Mouse (Mus musculus) liver, adult 2 months (tissue): ENCODE results near the gene Psenen. TPM values are rescaled to one million over a fixed set of nuclear protein-coding genes. Genes with fewer than 3 reads are reported as not detected.

ENCODE experiments used
- DNase-seq: peaks from one replicate; pipeline ENCODE4 v3.0.0-alpha.2; 2011; ENCODE audit warnings: low read depth, low spot score; ENCODE audit errors: extremely low read depth
- H3K27ac ChIP-seq: fragments of 200-500 bp; replicated peaks from 2 replicates; pipeline ENCODE4 v1.5.1; 2012; ENCODE audit warnings: low read depth, mild to moderate bottlenecking, control low read depth, inconsistent platforms, low read length; ENCODE audit not compliant: insufficient read depth
- H3K27me3 ChIP-seq: fragments of 200-500 bp; 2 replicates; pipeline ENCODE4 v1.6.1; 2012; ENCODE audit warnings: mild to moderate bottlenecking, moderate library complexity, low read length, inconsistent platforms; ENCODE audit not compliant: control insufficient read depth, insufficient read depth
- H3K36me3 ChIP-seq: fragments of 200-500 bp; 2 replicates; pipeline ENCODE4 v1.6.1; 2012; ENCODE audit warnings: low read length, inconsistent platforms; ENCODE audit not compliant: control insufficient read depth, insufficient read depth
- H3K4me1 ChIP-seq: fragments of 200-500 bp; 2 replicates; pipeline ENCODE4 v1.6.1; 2011; ENCODE audit warnings: low read length; ENCODE audit not compliant: control insufficient read depth, insufficient read depth
- H3K4me3 ChIP-seq: fragments of 200-500 bp; 2 replicates; pipeline ENCODE4 v1.5.1; 2011; ENCODE audit warnings: low read depth, mild to moderate bottlenecking, control low read depth, low read length, moderate library complexity; ENCODE audit not compliant: insufficient read depth
- H3K79me2 ChIP-seq: fragments of 200-500 bp; 2 replicates; pipeline ENCODE4 v1.6.1; 2012; ENCODE audit warnings: inconsistent platforms, mild to moderate bottlenecking, low read length, moderate library complexity; ENCODE audit not compliant: control insufficient read depth, insufficient read depth
- H3K9ac ChIP-seq: fragments of 200-500 bp; 2 replicates; pipeline ENCODE4 v1.6.1; 2012; ENCODE audit warnings: low read depth, mild to moderate bottlenecking, control low read depth, inconsistent platforms, low read length
- CTCF ChIP-seq: fragments of 200-500 bp; IDR thresholded peaks from 2 replicates; pipeline ENCODE4 v1.5.1; 2011; ENCODE audit warnings: low read depth, low read length, control low read depth
- POLR2A ChIP-seq: fragments of 200-500 bp; IDR thresholded peaks from 2 replicates; pipeline ENCODE4 v1.6.1; 2011; ENCODE audit warnings: low read length, control low read depth; ENCODE audit not compliant: insufficient read depth; ENCODE audit errors: extremely low read depth
- WGBS: fragments of 180-500 bp; shearing (Covaris S2); methylation state at CpG from one replicate; pipeline ENCODE4 v1.1.7; 2018; 5-methylcytosine and 5-hydroxymethylcytosine counted together
- polyA plus RNA-seq: library from polyadenylated mRNA; depleted of rRNA; stranded (reverse); fragments of >200 nt; gene quantifications from 2 replicates; pipeline ENCODE4 v1.2.3, GENCODE M21; 2012; rRNA removed
- total RNA-seq: library from RNA; depleted of rRNA; stranded (reverse); fragments of >200 nt; gene quantifications from 2 replicates; pipeline ENCODE4 v1.2.3, GENCODE M21; 2014; rRNA removed

Gene Psenen
- total and polyA plus RNA-seq, 2 experiments, result 34.9 to 126 TPM

- Histone ChIP-seq H3K27me3 (no peaks in the 10 kb centered on the region), H3K4me1 (no peaks in the 10 kb centered on the region), H3K4me3 (no peak overlapping the region), H3K27ac (no peak overlapping the region), H3K79me2 (no peaks in the 10 kb centered on the region), H3K36me3 (no peaks in the 10 kb centered on the region), H3K9ac (no peak overlapping the region)
- 92% methylated on average over 10 of the region's 10 CpGs for WGBS
- no peak for DNase-seq
- TF ChIP-seq POLR2A (no peak), CTCF (no peak)
Measured at GRCm38 (mm10) chr7:30522871-30523270, 40.6 kb downstream of the Psenen start.

GRCm38 (mm10) chr7:30520856-30521255, 42.6 kb downstream of the Psenen start:
- H3K27me3 ChIP-seq, result no peaks in the 10 kb centered on the region
- no peaks in the 10 kb centered on the region for H3K4me1 ChIP-seq
- TF ChIP-seq POLR2A (no peak), CTCF (no peak)
- H3K4me3 ChIP-seq, result no peak overlapping the region
- H3K27ac ChIP-seq, result no peak overlapping the region
- no peak overlapping the region for H3K9ac ChIP-seq
- no peaks in the 10 kb centered on the region for H3K36me3 ChIP-seq
- no peaks in the 10 kb centered on the region for H3K79me2 ChIP-seq
- 92% methylated on average over 5 of the region's 5 CpGs for WGBS
- no peak for DNase-seq

- no peaks in the 10 kb centered on the region for H3K36me3 ChIP-seq
- no peaks in the 10 kb centered on the region for H3K79me2 ChIP-seq
- no peaks in the 10 kb centered on the region for H3K4me1 ChIP-seq
- H3K4me3 ChIP-seq, result no peak overlapping the region
- no peak for DNase-seq
- no peak overlapping the region for H3K9ac ChIP-seq
- WGBS, result 87% methylated on average over 4 of the region's 4 CpGs
- no peak for TF ChIP-seq POLR2A
- TF ChIP-seq CTCF, result no peak
- H3K27ac ChIP-seq, result no peak overlapping the region
- no peaks in the 10 kb centered on the region for H3K27me3 ChIP-seq
Measured at GRCm38 (mm10) chr7:30520396-30520795, 43.0 kb downstream of the Psenen start.

- no peaks in the 10 kb centered on the region for H3K79me2 ChIP-seq
- H3K27me3 ChIP-seq, result no peaks in the 10 kb centered on the region
- peak; percentile 38; the same call in 1 of the 2 replicates for TF ChIP-seq CTCF
- TF ChIP-seq POLR2A, result no peak
- no peak for DNase-seq
- no peak overlapping the region for H3K27ac ChIP-seq
- H3K4me3 ChIP-seq, result no peak overlapping the region
- WGBS, result 53% methylated on average over 8 of the region's 8 CpGs
- no peak overlapping the region for H3K9ac ChIP-seq
- H3K4me1 ChIP-seq, result no peaks in the 10 kb centered on the region
- no peaks in the 10 kb centered on the region for H3K36me3 ChIP-seq
Measured at GRCm38 (mm10) chr7:30518325-30518724, 45.1 kb downstream of the Psenen start.

GRCm38 (mm10) chr7:30515003-30515760, 48.2 kb downstream of the Psenen start:
- Histone ChIP-seq H3K9ac (no peak overlapping the region), H3K4me1 (no peaks in the 10 kb centered on the region), H3K36me3 (no peaks in the 10 kb centered on the region; the same call in 1 of the 2 replicates), H3K4me3 (no peak overlapping the region), H3K79me2 (no peaks in the 10 kb centered on the region), H3K27me3 (no peaks in the 10 kb centered on the region), H3K27ac (no peak overlapping the region)
- WGBS, result 37% methylated on average over 24 of the region's 24 CpGs
- TF ChIP-seq CTCF, result no peak
- TF ChIP-seq POLR2A, result no peak
- no peak for DNase-seq

Other genes starting within 250 kb of the Psenen start
Only the 30 nearest of the 33 such genes appear.
- gene Lrfn3, start 200.9 kb downstream of the Psenen start, total RNA-seq, result 0.74 and 1.7 TPM in 2 replicates
- gene Lrfn3, start 200.9 kb downstream of the Psenen start, polyA plus RNA-seq, result 12.9 and 22.2 TPM in 2 replicates
- 46.1 and 57.6 TPM in 2 replicates for gene Tyrobp, start 149.9 kb downstream of the Psenen start, total RNA-seq
- gene Tyrobp, start 149.9 kb downstream of the Psenen start, polyA plus RNA-seq, result 48.1 and 86.4 TPM in 2 replicates
- 1.9 and 2.1 TPM in 2 replicates for gene Hcst, start 143.8 kb downstream of the Psenen start, total RNA-seq
- gene Hcst, start 143.8 kb downstream of the Psenen start, polyA plus RNA-seq, result 3.3 and 5.0 TPM in 2 replicates
- gene Nfkbid, start 141.9 kb downstream of the Psenen start, total RNA-seq, result 0.55 and 1.0 TPM in 2 replicates
- 0.52 and 0.92 TPM in 2 replicates for gene Nfkbid, start 141.9 kb downstream of the Psenen start, polyA plus RNA-seq
- gene Aplp1, start 118.1 kb downstream of the Psenen start, total RNA-seq, result 0.18 and 0.74 TPM in 2 replicates
- gene Aplp1, start 118.1 kb downstream of the Psenen start, polyA plus RNA-seq, result 0.65 and 0.70 TPM in 2 replicates
- gene Kirrel2, start 105.9 kb downstream of the Psenen start, total RNA-seq, result not detected in 2 replicates
- not detected in 2 replicates for gene Kirrel2, start 105.9 kb downstream of the Psenen start, polyA plus RNA-seq
- under 0.01 TPM in 1 of 2 replicates, not detected in the other for gene Nphs1, start 105.3 kb downstream of the Psenen start, total RNA-seq
- gene Nphs1, start 105.3 kb downstream of the Psenen start, polyA plus RNA-seq, result not detected in 2 replicates
- gene Prodh2, start 70.0 kb downstream of the Psenen start, total RNA-seq, result 220 and 232 TPM in 2 replicates
- 416 and 432 TPM in 2 replicates for gene Prodh2, start 70.0 kb downstream of the Psenen start, polyA plus RNA-seq
- gene Arhgap33, start 28.6 kb downstream of the Psenen start, total RNA-seq, result 0.07 and 0.37 TPM in 2 replicates
- gene Arhgap33, start 28.6 kb downstream of the Psenen start, polyA plus RNA-seq, result 0.72 and 1.2 TPM in 2 replicates
- 2.2 and 2.5 TPM in 2 replicates for gene Hspb6, start 11.4 kb downstream of the Psenen start, total RNA-seq
- gene Hspb6, start 11.4 kb downstream of the Psenen start, polyA plus RNA-seq, result 22.5 and 29.2 TPM in 2 replicates
- 1.6 and 2.3 TPM in 2 replicates for gene Proser3, start 11.3 kb downstream of the Psenen start, total RNA-seq
- 3.2 and 4.5 TPM in 2 replicates for gene Proser3, start 11.3 kb downstream of the Psenen start, polyA plus RNA-seq
- gene Lin37, start 3.8 kb downstream of the Psenen start, total RNA-seq, result 2.7 and 4.0 TPM in 2 replicates
- 18.8 and 22.4 TPM in 2 replicates for gene Lin37, start 3.8 kb downstream of the Psenen start, polyA plus RNA-seq
- gene U2af1l4, start 326 bp downstream of the Psenen start, total RNA-seq, result 12.4 and 16.2 TPM in 2 replicates
- gene U2af1l4, start 326 bp downstream of the Psenen start, polyA plus RNA-seq, result 31.3 and 34.6 TPM in 2 replicates
- 1.9 and 2.8 TPM in 2 replicates for gene Gm49396, start 283 bp downstream of the Psenen start, total RNA-seq
- 0.70 and 0.91 TPM in 2 replicates for gene Gm49396, start 283 bp downstream of the Psenen start, polyA plus RNA-seq
- gene Igflr1, start 1.8 kb upstream of the Psenen start, total RNA-seq, result 0.55 TPM in 1 of 2 replicates, not detected in the other
- gene Igflr1, start 1.8 kb upstream of the Psenen start, polyA plus RNA-seq, result 2.3 and 4.2 TPM in 2 replicates
- gene Kmt2b, start 25.1 kb upstream of the Psenen start, total RNA-seq, result 3.4 and 5.0 TPM in 2 replicates
- gene Kmt2b, start 25.1 kb upstream of the Psenen start, polyA plus RNA-seq, result 12.1 and 19.2 TPM in 2 replicates
- 0.18 and 0.87 TPM in 2 replicates for gene Zbtb32, start 35.3 kb upstream of the Psenen start, total RNA-seq
- 0.58 and 0.61 TPM in 2 replicates for gene Zbtb32, start 35.3 kb upstream of the Psenen start, polyA plus RNA-seq
- gene Upk1a, start 49.2 kb upstream of the Psenen start, total RNA-seq, result not detected in 2 replicates
- gene Upk1a, start 49.2 kb upstream of the Psenen start, polyA plus RNA-seq, result 0.23 and 0.54 TPM in 2 replicates
- 640 and 781 TPM in 2 replicates for gene Cox6b1, start 62.5 kb upstream of the Psenen start, total RNA-seq
- 399 and 416 TPM in 2 replicates for gene Cox6b1, start 62.5 kb upstream of the Psenen start, polyA plus RNA-seq
- gene Etv2, start 72.2 kb upstream of the Psenen start, total RNA-seq, result 0.18 TPM in 1 of 2 replicates, not detected in the other
- gene Etv2, start 72.2 kb upstream of the Psenen start, polyA plus RNA-seq, result not detected in 2 replicates
- gene Rbm42, start 86.7 kb upstream of the Psenen start, total RNA-seq, result 17.1 and 20.7 TPM in 2 replicates
- 35.8 and 36.7 TPM in 2 replicates for gene Rbm42, start 86.7 kb upstream of the Psenen start, polyA plus RNA-seq
- gene Haus5, start 101.4 kb upstream of the Psenen start, total RNA-seq, result 4.6 and 4.7 TPM in 2 replicates
- 3.7 and 5.3 TPM in 2 replicates for gene Haus5, start 101.4 kb upstream of the Psenen start, polyA plus RNA-seq
- gene Pmis2, start 108.0 kb upstream of the Psenen start, total RNA-seq, result not detected in 2 replicates
- gene Pmis2, start 108.0 kb upstream of the Psenen start, polyA plus RNA-seq, result not detected in 2 replicates
- 0.34 TPM in 1 of 2 replicates, not detected in the other for gene 2200002J24Rik, start 135.3 kb upstream of the Psenen start, total RNA-seq
- not detected in 2 replicates for gene 2200002J24Rik, start 135.3 kb upstream of the Psenen start, polyA plus RNA-seq
- 2.6 and 4.4 TPM in 2 replicates for gene Atp4a, start 148.6 kb upstream of the Psenen start, total RNA-seq
- gene Atp4a, start 148.6 kb upstream of the Psenen start, polyA plus RNA-seq, result 1.3 and 4.2 TPM in 2 replicates
- gene Tmem147, start 165.9 kb upstream of the Psenen start, total RNA-seq, result 124 and 146 TPM in 2 replicates
- 248 and 335 TPM in 2 replicates for gene Tmem147, start 165.9 kb upstream of the Psenen start, polyA plus RNA-seq
- not detected in 2 replicates for gene Gapdhs, start 180.1 kb upstream of the Psenen start, total RNA-seq
- 0.50 and 1.3 TPM in 2 replicates for gene Gapdhs, start 180.1 kb upstream of the Psenen start, polyA plus RNA-seq
- 0.46 and 0.60 TPM in 2 replicates for gene Sbsn, start 187.8 kb upstream of the Psenen start, total RNA-seq
- 0.33 and 0.41 TPM in 2 replicates for gene Sbsn, start 187.8 kb upstream of the Psenen start, polyA plus RNA-seq
- gene Dmkn, start 200.1 kb upstream of the Psenen start, total RNA-seq, result not detected in 2 replicates
- gene Dmkn, start 200.1 kb upstream of the Psenen start, polyA plus RNA-seq, result 0.44 TPM in 1 of 2 replicates, not detected in the other
- not detected in 2 replicates for gene Krtdap, start 224.3 kb upstream of the Psenen start, total RNA-seq
- gene Krtdap, start 224.3 kb upstream of the Psenen start, polyA plus RNA-seq, result not detected in 2 replicates